Mouse (Mus musculus): ENCODE results near the gene Phtf2. TPM values are rescaled to one million over a fixed set of nuclear protein-coding genes. Genes with fewer than 3 reads are reported as not detected.
"Not testable (repeated sequence)": the region's sequence is repeated elsewhere in the genome, so short reads cannot be mapped to it uniquely, and the experiment has no call there.

The Phtf2 gene
- polyA plus RNA-seq, 1 experiment from 2014 or later, result 25.0 TPM

DNA sequence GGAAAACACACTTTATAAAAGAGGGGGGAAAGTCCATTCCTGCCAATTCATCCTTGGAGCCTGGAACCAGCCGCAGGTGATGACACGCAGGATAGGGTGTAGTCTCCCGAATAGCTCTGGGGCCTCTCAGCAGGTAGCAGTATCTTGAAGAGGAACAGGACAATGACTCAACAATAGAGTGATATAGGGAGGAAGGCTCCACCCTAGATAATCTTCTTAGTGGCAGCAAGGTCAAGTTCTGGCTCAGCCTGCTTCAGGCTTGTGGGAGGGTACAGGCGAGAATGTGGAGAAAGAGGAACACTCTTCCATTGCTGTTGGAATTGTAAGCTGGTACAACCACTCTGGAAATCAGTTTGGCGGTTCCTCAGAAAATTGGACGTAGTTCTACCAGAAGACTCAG lies 171.1 kb downstream of the Phtf2 start:
- not testable (repeated sequence) for H3K4me1 ChIP-seq; H3K4me2 ChIP-seq (replicated peaks); H3K9ac ChIP-seq; H3K27ac ChIP-seq; ATAC-seq (ENCODE audit: low FRiP score); H3K9me3 ChIP-seq (replicated peaks); H3K27me3 ChIP-seq; H3K36me3 ChIP-seq; H3K4me3 ChIP-seq
- WGBS, result 85% methylated on average over 6 of the region's 6 CpGs

Other genes starting within 250 kb of the Phtf2 start
- 48.4 and 55.6 TPM in 2 replicates for gene Tmem60, start 67 bp upstream of the Phtf2 start, polyA plus RNA-seq (2016; fragmentation: Nextera tagmentation; extraction: Ambion mirVana)
- gene Rsbn1l, start 74.3 kb upstream of the Phtf2 start, polyA plus RNA-seq (2016; fragmentation: Nextera tagmentation; extraction: Ambion mirVana), result 6.0 and 6.7 TPM in 2 replicates
- gene Ptpn12, start 173.8 kb upstream of the Phtf2 start, polyA plus RNA-seq (2016; fragmentation: Nextera tagmentation; extraction: Ambion mirVana), result 25.5 and 30.1 TPM in 2 replicates